Mouse (Mus musculus) lung, adult 2 months (tissue): ENCODE measurements around the gene Arl3. TPM values are rescaled to one million over a fixed set of nuclear protein-coding genes. Genes with fewer than 3 reads are reported as not detected.

Experiments used
- DNase-seq: peaks from one replicate; pipeline ENCODE4 v3.0.0; 2022
- H3K4me1 ChIP-seq: fragments of 200-500 bp; 2 replicates; pipeline ENCODE4 v1.6.1; 2011; ENCODE audit warnings: low read length; ENCODE audit not compliant: control insufficient read depth, insufficient read depth
- H3K4me3 ChIP-seq: fragments of 200-500 bp; replicated peaks from 2 replicates; pipeline ENCODE3; 2011; ENCODE audit warnings: low read depth, mild to moderate bottlenecking, control low read depth, low read length; ENCODE audit errors: extremely low read depth
- CTCF ChIP-seq: fragments of 200-500 bp; IDR thresholded peaks from 2 replicates; pipeline ENCODE4 v1.5.1; 2011; ENCODE audit warnings: mild to moderate bottlenecking, low read length, control low read depth; ENCODE audit not compliant: insufficient read depth
- POLR2A ChIP-seq: fragments of 200-500 bp; IDR thresholded peaks from 2 replicates; pipeline ENCODE4 v1.6.1; 2011; ENCODE audit warnings: low read depth, mild to moderate bottlenecking, control low read depth, low read length, borderline replicate concordance; ENCODE audit errors: extremely low read depth
- WGBS: fragments of 180-500 bp; shearing (Covaris S2); methylation state at CpG from one replicate; pipeline ENCODE4 v1.1.7; 2018; 5-methylcytosine and 5-hydroxymethylcytosine counted together
- polyA plus RNA-seq: library from polyadenylated mRNA; depleted of rRNA; stranded (reverse); fragments of >200 nt; gene quantifications from 2 replicates; pipeline ENCODE4 v1.2.3, GENCODE M21; 2012; rRNA removed

Gene Arl3
- 21.5 and 27.1 TPM in 2 replicates for polyA plus RNA-seq

DNA sequence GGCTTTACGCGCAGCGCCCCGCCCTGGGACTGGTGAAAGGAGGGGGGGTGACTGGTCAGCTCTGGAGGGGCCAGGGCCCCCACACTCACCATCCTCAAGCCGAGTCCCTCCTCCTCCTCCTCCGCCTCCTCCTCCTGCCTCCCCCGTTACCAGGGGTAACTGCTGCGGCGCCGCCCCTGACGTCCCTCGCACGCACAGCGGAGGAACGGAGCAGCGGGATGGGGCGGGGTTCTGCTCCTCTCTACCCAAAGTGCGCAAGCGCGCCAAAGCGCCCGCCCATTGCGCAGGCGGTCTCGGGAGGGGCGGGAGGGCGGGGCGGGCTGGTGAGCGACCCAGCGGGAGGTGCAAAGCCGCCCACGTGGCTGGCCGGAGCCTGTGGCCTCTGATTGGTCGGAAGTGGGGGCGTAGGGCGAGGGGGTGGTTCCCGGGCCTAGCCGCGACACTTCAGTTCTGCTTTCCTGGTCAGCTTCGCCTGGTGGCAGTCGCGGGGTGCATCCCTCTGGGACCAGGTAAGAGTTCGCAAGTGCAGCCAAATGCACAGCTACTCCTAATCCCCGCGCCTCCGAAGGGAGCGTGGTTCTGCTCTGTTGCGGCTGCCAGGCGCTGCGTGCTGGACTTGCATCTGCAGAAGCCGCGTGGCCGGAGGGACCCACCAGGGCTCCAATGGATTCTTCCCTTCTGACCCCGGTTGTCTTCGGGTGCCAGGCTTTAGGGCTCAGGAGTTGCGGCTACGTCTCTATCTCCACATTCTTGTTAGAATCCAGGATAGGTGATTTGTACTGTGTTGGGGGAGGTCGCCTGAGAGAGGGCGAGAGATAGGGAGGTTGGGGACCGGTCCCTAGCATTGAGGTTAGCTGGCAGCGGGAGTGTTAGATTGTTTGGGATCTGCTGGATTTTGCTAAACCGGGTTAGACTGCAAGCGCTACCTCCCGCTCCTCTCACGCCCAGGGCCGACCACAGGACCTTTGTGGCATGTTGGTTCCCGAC, at the start of gene Arl3, which contains the start of gene Sfxn2:
Arl3 (minus strand) TSS at position 248 of the 987 bp plus-strand sequence.
Sfxn2 (plus strand) TSS at position 415 of the 987 bp plus-strand sequence.
- peak; percentile 90 for DNase-seq
- no peak for TF ChIP-seq CTCF
- TF ChIP-seq POLR2A: peak; percentile 91; the same call in 1 of the 2 replicates
- Histone ChIP-seq H3K4me3 (peak within 1 kb of the TSS; percentile 81), H3K4me1 (peaks cover 2% of the 10 kb centered on the region; the same call in 1 of the 2 replicates)
- WGBS: under 1% methylated on average over 65 of the region's 67 CpGs

- no peak for DNase-seq
- Histone ChIP-seq H3K4me3 (no peak overlapping the region), H3K4me1 (peaks cover 41% of the 10 kb centered on the region)
- 29% methylated on average over 12 of the region's 12 CpGs for WGBS
- TF ChIP-seq POLR2A: no peak
- TF ChIP-seq CTCF: no peak
Observed at GRCm38 (mm10) chr19:46622659-46623193, 49.7 kb upstream of the Arl3 start.

- H3K4me3 ChIP-seq: no peak overlapping the region
- peaks cover 41% of the 10 kb centered on the region for H3K4me1 ChIP-seq
- TF ChIP-seq CTCF (no peak), POLR2A (no peak)
- 67% methylated on average over 19 of the region's 19 CpGs for WGBS
- DNase-seq: no peak
Observed at GRCm38 (mm10) chr19:46621236-46622183, 48.5 kb upstream of the Arl3 start.

DNA sequence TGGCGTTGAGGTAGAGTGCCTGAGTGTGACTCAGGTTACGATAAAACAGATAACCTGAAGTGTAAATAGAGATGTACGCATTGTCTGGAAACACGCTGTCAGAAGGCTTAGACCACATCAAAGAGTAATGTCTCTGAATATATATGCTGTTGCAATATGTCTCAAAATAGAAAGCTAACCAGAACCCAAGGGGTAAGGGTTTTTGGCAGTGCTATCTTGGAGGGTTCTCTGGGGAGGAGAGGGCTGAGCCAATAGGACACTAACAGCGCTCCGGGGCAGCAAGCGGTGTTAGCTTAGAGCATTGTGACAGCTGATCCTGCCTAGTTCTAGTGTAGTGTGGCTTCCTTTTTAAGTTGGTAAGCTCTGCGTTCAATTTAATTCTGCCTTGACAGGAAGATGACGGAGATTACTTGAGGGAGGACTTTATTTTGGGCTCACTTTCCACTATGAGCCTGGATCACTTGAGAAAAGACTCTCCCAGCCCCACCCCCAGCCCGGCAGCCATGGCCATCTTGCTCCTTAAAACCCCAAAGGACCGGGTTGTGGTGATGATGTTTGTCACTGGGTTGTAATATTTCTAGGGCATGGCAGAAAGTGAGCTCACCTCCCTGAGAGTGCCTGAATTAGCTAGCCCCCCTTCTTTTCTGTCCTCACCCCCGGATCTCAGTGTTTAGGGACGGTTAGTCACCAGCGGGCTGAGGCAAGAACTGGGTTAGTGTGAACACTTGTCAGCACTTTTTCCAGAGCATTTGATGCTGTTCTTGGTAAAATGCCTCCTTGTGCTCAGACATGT, 47.2 kb upstream of the Arl3 start:
- 60% methylated on average over 14 of the region's 14 CpGs for WGBS
- peaks cover 43% of the 10 kb centered on the region for H3K4me1 ChIP-seq

GRCm38 (mm10) chr19:46619518-46619917, 46.5 kb upstream of the Arl3 start:
- DNase-seq: no peak
- WGBS: 89% methylated on average over 6 of the region's 6 CpGs
- H3K4me1 ChIP-seq: peaks cover 37% of the 10 kb centered on the region
- no peak overlapping the region for H3K4me3 ChIP-seq
- TF ChIP-seq POLR2A (no peak), CTCF (no peak)

More for the DNA sequence above, 47.2 kb upstream of the Arl3 start:
- no peak for DNase-seq
- TF ChIP-seq CTCF: no peak
- TF ChIP-seq POLR2A: no peak
- H3K4me3 ChIP-seq: no peak overlapping the region

GRCm38 (mm10) chr19:46619001-46619400, 46.0 kb upstream of the Arl3 start:
- Histone ChIP-seq H3K4me1 (peaks cover 34% of the 10 kb centered on the region), H3K4me3 (no peak overlapping the region)
- TF ChIP-seq POLR2A: no peak
- TF ChIP-seq CTCF: no peak
- 39% methylated on average over 19 of the region's 19 CpGs for WGBS
- no peak for DNase-seq

DNA sequence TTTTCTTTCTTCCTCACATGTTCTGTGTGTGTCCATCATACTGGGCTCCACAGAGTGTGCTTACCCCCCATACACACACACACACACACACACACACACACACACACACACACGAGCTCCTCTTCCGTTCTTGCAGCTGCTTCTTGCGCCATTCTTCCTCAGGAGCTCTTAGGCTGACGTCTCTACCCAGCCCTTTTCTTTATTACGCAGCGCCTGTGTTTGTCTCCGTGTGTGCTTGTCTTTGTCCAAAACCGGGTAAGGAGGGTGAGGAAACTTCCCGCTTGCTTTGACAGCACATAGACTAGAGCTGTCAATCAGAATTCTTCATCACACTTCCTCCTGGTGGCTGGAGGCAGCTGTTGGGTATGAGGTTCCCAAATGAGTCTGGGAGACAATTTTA, 45.3 kb upstream of the Arl3 start:
- no peak for DNase-seq
- Histone ChIP-seq H3K4me1 (peaks cover 29% of the 10 kb centered on the region), H3K4me3 (no peak overlapping the region)
- WGBS: 32% methylated on average over 9 of the region's 9 CpGs
- no peak for TF ChIP-seq POLR2A
- TF ChIP-seq CTCF: no peak

- WGBS: 72% methylated on average over 8 of the region's 8 CpGs
- no peak for DNase-seq
- H3K4me3 ChIP-seq: no peak overlapping the region
- peaks cover 25% of the 10 kb centered on the region for H3K4me1 ChIP-seq
- TF ChIP-seq POLR2A (no peak), CTCF (no peak)
Observed at GRCm38 (mm10) chr19:46617361-46617760, 44.4 kb upstream of the Arl3 start.
